Mouse (Mus musculus): ENCODE measurements around the gene Clp1.
A peak's percentile ranks its signal among the peaks of the same experiment; 100 is the strongest.
"Not testable (repeated sequence)": the region's sequence is repeated elsewhere in the genome, so short reads cannot be mapped to it uniquely, and the experiment has no call there.

The Clp1 gene

DNA sequence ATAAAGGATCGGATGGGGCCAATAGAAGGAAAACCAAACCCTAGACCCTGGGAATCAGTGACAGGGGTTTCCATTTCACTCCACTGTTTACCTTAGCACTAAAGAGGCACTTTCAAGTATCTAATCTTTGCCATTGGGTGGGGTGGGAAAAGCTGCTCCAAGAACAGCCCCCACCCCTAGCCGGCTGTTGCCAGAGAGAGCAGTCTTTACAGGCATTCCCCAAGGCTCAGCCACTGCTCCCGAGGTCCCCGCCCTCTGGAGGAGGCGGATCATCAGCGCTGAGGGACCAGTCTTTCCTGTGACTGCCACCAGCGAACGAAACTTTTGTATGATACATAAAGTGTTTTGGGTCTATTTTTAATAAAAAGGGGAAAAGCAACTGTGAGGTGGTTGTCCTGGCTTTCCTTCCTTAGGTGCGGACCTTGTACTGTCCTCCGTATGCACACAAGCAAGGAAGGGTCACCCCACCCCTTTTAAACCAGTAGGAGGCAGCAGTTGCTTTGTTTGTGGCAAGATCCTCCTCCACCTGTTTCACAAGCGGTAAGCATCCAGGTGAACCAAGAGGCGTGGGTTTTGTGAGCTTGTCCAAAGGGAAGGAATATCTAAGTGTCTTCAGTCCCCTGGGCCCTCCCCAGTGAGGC lies 11.2 kb upstream of the Clp1 start:
- peak; percentile 47 for DNase-seq (ENCODE audit: low read depth, low spot score)

DNA sequence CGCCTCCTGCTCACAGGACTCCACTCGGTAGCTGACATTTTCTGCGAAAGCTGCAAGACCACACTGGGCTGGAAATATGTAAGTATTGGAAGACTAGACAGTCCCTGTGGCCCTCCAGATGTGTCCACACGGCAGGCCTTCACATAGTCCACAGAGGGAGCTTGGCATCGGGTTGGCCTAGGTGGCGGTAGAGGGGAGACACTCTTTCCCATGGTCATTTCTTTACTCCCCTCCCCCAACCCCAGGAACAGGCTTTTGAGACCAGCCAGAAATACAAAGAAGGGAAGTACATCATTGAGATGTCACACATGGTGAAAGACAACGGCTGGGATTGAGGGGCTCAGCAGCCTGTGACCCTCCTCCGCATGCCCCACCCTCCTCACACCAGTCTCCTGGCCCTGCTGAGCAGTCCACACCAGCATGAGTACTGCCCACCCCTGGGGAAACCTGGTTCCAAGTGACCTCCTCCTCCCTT lies 10.3 kb upstream of the Clp1 start:
- no peak for DNase-seq (ENCODE audit: low read depth, low spot score)

DNA sequence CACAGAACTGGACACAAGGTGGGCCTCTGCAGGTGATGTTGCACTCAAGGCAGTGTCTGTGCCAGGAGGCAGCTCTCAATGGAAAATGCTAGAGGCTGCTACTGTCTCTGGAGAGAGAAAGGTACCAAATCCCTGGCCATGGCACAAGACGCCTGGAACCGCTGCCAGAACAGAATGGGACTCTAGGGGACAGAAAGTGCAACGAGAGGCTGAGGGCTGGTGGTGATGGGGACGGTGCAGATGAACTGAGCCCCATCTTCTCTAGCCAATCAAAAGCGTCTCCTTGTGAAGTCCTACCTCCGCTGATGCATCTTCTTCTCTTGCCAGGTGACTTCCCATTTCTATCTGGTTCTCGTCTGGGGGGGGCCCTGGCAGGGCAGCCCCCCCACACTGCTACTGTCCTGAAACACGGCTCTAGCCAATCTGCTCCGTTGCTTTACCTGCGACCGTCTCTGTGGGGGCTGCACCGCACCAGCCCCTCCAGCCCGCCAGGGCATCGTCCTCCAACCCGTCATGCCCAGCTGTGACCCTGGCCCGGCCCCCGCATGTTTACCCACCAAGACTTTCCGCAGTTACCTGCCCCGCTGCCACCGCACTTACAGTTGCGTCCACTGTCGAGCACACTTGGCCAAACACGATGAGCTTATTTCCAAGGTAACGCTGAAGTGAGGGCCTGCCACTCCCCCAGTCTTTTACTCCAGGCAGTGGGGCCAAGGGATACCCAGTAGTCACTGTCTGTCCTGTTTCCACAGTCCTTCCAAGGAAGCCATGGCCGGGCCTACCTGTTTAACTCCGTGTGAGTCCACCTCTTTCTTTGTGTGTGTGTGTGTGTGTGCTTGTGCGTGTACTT lies 9.4 kb upstream of the Clp1 start:
- peak; percentile 50 for DNase-seq (ENCODE audit: low read depth, low spot score)

DNA sequence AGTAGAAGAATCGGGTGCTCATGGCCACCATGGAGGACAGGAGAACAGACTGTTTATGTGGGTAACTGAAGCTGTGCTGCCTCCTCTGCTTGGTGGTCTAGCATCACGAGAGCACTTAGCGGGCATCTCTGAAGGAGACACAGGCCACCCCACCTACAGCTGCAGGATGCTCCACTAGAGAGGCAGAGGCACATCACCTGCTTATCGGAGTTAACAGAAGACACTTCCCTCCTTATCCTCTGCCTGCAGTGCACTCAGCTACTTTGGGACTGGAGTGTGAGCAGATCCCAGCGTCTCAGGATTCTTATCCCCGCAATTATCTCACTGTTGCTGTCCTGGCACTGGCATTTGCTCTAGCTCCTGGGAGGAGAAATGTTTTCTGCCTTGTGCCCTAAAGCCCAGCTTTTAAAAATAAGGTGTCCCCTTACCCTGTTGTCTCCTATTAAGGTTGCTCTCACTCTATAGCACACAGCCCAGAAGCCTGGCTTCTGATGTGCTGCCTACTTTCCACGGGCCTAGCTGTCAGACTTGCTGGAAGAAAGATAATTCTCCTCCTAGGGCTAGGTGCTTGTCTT lies 8.3 kb upstream of the Clp1 start:
- DNase-seq (ENCODE audit: low read depth, low spot score), result peak; percentile 27

DNA sequence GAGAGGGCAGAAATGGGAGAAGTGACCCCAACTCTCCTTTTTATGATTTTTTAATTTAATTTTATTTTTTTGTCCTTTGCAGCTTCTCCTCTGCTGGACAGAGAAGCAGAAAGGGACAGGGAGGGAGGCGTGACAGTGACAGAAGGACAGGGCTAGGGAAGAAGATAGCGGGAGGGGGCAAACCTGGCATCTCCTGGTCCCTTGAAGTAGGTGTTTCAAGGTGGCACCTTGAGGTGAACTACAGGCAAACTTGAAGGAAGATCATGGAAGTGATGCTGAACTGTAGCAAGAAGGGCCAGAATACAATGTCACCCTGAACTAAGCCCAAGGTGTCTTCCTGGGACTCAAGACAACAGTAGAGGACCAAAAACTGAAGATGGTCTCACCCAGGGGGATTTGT lies 7.8 kb upstream of the Clp1 start:
- no peak for DNase-seq (ENCODE audit: low read depth, low spot score)

DNA sequence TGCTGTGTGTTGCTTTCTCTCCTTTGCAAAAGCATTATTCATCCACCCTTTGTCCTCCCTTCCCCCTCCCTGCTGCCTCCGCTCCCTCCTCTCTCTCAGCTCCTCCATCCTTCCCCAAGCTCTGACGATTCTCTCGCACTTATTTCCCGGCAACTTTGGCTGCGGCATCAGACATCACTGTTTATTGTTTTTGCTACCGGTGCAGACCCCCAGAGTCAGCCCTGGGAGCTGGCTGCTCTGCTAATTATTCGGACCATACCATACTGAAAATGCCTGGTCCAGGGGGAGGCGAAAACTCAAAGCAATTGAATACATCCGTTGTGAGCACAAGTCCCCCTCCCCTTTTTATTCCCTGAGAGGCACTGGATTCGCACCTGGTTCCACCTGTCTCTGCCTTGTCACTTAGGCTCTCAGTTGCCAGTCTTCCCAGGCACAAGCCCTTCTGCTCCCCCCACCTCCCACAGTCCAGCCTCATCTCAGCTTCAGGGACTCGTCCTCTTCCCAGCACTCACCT lies 7.3 kb upstream of the Clp1 start:
- DNase-seq (ENCODE audit: low read depth, low spot score), result peak; percentile 65

DNA sequence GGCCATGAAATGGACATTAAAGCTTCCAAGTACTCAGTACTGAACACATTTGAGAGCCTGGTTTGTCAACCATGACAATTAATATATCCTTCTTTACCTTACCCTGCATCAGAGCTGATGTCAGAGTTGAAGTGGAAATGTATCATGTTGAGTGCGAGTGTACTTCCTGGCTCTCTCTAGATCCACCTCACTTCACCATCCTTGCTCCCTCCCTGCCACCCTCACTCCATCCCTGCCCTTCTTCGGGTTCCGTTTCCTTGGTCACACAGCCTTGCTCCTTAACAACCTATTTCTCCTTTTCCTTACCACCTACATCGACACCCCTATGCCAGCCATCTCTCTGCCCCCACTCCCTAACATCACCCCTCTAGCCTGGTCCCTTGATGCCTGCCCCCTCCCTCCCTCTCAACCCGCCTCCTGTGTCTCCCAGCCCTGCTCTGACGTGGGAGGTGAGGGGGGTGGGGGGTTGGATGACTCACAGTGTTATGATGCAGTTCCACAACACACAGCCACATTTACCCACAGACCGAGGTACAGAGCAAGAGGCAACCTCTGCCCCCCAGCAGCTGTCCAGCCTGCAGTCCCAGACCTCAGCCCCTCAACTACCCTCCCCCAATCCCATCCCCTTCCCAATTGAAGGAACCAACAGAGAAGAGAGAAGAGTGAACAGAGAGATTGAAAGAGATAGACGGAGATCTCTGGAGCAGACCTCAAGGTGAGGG lies 6.6 kb upstream of the Clp1 start, which contains the start of gene Ypel4:
Ypel4 (plus strand) TSS at position 480 of the 722 bp plus-strand sequence.
- DNase-seq (ENCODE audit: low read depth, low spot score), result peak; percentile 96

DNA sequence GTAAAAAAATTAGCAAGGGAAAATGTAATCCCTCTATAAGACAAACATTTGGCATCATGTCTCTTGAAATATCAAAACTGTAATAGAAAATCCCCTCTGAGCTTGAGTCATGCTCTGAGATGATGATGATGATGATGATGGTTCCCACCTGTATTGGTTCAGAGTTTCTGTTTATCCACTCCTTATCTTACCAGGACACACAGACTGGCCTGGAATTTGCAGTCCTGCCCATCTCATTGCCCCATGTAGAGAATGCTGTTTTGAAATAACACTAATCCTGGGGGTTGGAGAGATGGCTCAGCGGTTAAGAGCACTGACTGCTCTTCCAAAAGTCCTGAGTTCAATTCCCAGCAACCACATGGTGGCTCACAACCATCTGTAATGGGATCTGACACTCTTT lies 5.2 kb upstream of the Clp1 start:
- no peak for DNase-seq (ENCODE audit: low read depth, low spot score)

DNA sequence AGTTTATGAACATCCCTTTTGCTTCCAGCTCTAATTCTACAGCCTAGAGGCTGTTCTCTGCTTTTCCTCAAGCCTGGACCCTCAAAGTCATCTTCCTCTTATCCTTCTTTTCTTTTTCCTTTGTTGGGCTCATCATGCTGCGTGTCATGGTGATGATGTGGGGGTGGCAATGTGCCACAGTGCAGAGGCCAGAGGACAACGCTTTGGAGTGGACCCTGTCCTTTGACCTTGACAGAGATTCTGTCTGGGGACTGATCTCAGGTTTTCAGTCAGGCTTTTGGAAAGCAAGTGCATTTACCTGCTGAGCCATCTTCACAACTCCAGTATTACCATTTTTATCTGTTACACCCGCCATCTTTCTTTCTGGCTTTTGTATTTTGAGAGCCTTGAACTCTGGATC lies 4.1 kb upstream of the Clp1 start:
- DNase-seq (ENCODE audit: low read depth, low spot score), result no peak

DNA sequence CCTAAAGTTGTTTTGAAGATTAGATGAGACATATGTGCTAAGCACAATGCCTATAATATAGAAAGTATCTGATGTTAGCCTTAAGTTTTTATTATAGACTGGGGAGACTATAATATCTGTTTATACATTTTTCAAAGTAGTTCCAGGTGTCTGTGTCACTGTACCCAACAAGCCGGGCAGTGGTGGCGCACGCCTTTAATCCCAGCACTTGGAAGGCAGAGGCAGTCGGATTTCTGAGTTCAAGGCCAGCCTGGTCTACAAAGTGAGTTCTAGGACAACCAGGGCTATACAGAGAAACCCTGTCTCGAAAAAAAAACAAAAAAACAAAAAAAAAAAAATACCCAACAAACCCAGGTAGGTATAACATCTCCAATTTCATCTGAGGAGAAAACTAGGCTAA lies 1.0 kb upstream of the Clp1 start:
- DNase-seq (ENCODE audit: low read depth, low spot score), result not testable (repeated sequence)

DNA sequence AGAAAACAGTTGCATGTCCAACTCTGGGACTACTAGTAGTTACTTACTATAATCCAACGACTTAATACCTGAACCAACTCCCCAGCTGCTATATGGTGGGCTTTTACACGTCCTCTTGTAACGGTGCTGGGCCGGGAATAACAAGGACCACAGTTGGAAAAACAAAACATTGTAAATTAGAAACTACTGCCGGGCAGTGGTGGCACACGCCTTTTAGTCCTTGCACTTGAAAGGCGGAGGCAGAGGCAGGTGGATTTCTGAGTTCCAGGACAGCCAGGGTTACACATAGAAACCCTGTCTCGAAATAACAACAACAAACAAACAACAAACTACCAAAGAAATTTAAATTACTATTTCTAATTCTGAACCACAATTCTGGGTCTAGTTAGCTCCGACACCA lies 434 bp downstream of the Clp1 start:
- DNase-seq (ENCODE audit: low read depth, low spot score), result no peak

DNA sequence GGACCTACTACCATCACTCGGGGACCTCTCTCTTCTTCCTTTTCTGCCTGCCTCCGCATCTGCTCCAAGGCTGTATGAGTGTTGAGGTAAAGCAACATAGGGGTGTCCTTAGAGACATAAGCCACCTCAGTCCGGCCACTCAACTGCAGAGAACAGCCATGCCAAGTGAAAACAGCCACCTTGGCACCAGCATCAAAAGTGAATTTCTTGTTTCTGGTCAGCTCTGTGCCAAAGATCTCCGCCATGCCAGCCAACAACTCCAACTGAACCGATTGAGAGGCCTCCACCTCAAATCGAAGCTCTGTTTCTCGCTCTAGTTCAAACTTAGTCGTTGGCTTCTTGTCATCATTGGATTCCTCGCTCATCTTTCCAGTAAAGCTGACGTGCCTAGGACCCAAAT lies 1.4 kb downstream of the Clp1 start:
- DNase-seq (ENCODE audit: low read depth, low spot score), result no peak

DNA sequence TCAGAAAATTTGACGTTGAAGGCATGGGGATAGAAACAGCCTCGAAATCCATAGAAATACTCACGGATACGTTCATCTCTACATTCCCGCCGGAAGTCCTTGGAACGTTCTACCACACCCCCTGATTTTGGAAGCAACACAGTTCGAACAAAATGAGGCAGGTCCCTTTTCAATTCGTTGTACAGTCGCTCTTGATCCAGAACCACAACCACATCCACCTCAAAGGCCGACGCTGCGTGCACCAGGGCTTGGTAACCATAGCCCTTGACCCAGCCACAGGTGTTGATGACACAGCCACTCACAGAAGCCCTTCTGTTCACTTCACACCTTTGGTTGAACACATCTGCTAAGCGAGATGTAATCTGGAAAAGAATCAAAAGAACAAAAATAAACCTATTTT lies 3.3 kb downstream of the Clp1 start:
- DNase-seq (ENCODE audit: low read depth, low spot score), result no peak

DNA sequence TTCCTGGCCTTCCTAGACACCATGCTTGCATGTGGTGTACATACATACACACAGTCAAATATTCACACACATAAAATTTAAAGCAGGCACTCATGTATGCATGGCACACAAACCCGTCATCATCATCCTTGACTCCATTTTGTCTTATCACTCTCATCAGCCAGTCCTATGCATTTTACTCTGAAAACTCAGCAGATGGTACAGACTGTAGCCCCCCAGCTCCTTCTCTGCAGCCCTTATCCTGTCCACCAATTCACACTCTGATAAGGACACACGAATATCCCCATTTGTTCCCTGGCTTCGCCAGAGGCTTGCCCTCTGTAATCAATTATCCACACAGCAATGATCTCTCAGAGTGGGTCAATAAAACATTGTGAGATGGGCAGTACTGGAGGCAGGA lies 6.0 kb downstream of the Clp1 start:
- DNase-seq (ENCODE audit: low read depth, low spot score), result no peak

DNA sequence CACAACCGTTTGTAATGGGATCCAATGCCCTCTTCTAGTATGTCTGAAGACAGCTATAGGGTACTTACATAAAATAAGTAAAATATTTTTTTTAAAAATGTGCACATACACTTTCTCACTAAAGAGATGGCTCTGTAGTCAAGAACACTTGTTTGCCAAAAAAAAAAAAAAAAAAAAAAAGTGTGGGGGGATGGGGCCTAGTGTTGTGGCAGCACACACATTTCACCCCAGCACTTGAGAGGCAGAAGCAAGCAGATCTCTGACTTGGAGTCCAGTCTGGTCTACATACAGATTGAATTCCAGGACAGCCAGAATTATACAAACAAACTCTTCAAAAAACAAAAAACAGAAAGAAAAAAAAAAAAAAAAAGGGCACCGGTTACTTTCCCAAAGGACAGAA lies 6.4 kb downstream of the Clp1 start:
- no peak for DNase-seq (ENCODE audit: low read depth, low spot score)

DNA sequence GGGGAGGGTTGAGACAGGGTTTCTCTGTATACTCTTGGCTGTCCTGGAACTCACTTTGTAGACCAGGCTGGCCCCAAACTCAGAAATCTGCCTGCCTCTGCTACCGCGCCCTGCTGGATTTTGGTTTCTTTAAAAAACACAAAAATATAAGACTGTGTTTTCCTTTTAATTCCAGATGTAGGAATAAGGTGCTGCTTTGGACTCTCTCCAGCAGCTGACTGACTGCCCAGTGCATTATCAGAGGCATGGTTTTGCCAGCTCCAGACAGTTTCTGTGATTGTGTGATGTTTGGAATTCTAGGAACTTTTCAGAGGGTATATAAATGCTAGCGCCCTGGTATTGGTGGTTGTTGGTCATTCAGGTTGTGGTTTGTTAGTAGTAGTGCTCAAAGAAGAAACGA lies 9.8 kb downstream of the Clp1 start:
- DNase-seq (ENCODE audit: low read depth, low spot score), result no peak

DNA sequence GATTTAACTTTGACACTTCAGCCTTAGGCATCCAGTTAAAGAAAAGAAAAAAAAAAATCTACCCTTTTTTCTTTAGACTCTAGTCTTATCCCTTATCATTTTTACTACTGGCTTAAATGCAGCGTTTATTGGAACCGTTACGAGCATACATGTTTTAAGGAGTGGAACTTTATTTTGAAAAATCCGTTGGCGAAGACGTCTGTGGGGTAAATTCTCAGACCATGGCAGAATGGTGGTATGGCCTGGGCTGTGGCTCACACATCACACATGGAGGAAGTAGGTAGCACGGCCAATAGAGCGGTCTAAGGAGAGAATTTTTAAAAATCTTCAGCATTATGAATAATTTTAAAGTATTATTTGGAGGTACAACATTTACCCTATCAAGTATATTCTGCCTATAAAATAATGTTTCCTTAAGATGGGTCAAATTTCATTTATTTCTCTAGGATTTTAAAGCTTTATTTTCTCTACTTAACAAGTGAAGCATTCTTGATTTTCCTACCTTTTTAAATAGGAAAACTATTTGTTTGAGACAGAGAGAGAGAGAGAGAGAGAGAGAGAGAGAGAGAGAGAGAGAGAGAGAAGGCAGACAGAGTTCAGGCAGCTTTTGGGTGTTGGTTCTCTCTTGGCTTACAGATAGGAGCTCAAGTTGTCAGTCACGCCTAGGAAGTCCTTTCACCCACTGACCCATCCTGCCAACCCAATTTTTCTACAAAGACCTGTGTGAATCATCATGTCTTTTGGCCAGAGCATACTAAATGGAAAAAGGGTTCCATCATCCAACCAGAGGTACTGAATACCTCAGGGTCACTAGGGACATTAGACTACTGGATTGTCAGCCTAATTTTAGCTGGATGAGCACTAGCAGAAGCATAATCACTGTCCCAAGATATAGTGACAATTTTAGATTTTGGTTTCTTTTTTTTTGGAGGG lies 10.5 kb downstream of the Clp1 start:
- no peak for DNase-seq (ENCODE audit: low read depth, low spot score)

DNA sequence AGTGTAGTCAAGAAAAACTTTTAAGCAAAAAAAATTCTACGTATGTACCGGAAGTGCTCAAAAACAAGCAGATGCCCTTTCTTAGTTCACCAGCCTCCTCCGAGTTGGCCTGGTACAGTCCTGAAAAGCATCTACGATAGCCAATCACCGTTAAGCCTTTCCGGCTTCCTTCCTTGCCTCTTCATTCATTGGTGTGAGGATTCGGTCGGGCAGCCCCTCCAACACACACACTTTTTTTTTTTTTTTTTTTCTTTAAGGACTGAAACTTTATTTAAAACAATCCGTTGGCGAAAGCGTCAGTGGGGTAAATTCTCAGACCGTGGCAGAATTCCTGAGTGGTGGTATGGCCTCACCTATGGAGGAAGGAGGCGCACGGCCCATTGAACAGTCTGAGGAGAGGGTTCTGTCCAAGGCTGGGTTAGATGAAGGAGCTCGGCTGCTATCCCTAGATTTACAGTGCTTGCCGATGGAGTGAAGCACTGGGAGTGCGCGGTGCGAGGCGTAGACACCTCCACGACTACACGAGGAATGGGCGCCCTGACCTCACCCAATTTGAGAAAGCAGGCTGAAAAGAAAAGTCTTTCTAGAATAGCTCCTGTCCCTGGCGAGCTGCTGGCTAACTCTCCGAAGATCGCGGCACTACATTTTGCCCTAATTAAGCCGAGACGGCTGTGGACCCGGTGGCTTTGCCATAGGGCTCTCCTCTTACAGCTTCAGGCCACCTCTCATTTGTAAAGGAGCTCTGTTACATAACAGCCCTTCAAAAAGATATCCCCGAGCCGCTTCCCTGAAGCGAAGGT lies 11.4 kb downstream of the Clp1 start:
- DNase-seq (ENCODE audit: low read depth, low spot score), result peak; percentile 100

DNA sequence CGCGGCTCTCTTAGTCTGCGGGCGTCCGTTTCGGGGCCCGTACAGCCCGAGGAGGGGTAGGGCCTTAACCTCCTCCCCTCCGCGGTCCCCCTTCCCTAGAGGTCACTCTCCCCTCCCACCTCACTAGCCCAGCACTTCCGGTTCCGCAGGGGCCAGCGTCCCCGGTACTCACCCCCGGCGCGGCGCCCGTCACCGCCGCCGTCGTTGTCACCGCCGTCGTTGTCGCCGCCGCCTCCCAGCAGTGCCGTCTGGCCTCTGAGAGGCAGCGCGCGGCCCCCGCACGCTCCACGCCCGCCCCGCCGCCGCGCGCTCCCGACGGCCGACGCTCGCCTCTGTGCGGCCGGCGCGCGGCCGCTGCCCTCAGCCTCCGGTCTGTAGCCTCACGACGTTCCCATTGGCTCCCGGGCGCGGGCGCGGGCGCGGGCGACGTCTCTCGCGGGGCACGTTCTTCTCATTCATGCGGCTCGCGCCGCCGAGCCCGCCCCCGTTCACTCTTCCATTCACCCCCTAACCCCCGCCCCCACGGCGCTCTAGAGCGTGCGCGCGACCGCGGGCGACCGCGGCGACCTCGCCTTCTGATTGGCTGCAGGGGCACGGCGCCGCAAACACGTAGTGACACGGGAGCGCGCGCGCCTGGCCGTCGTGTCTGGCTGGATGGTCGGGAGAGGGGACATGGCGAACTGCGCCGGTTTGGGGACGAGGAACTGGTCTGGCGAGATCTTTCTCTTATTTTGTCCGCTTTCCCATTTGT lies 12.2 kb downstream of the Clp1 start, which contains the start of gene Zdhhc5:
Zdhhc5 (minus strand) TSS at position 370 of the 751 bp plus-strand sequence.
- DNase-seq (ENCODE audit: low read depth, low spot score), result peak; percentile 99
